Mouse (Mus musculus) embryonic facial prominence, embryonic 13.5 days (tissue): Measurements from ENCODE around the gene Cwf19l1. TPM values are rescaled to one million over a fixed set of nuclear protein-coding genes. Genes with fewer than 3 reads are reported as not detected.
"Not testable (repeated sequence)": the region's sequence is repeated elsewhere in the genome, so short reads cannot be mapped to it uniquely, and the experiment has no call there.

Source experiments
- ATAC-seq: fragments of 200-750 bp; cut with Nextera tagmentation; 2 replicates; pipeline ENCODE4 v1.8.0; 2017; ENCODE audit warnings: low read depth; ENCODE audit not compliant: insufficient number of reproducible peaks, insufficient read depth, low FRiP score, low TSS enrichment
- H3K27ac ChIP-seq: fragments of 300-500 bp; sonication (generic); 2 replicates; pipeline ENCODE4 v1.5.1; 2015; ENCODE audit warnings: moderate library complexity, mild to moderate bottlenecking, inconsistent platforms
- H3K27me3 ChIP-seq: fragments of 300-500 bp; sonication (generic); 2 replicates; pipeline ENCODE4 v1.6.1; 2015; ENCODE audit warnings: mild to moderate bottlenecking, inconsistent platforms
- H3K36me3 ChIP-seq: fragments of 300-500 bp; sonication (generic); 2 replicates; pipeline ENCODE4 v1.6.1; 2015; ENCODE audit warnings: mild to moderate bottlenecking, inconsistent platforms
- H3K4me1 ChIP-seq: fragments of 300-500 bp; sonication (generic); 2 replicates; pipeline ENCODE4 v1.6.1; 2015; ENCODE audit warnings: inconsistent platforms
- H3K4me2 ChIP-seq: fragments of 300-500 bp; sonication (generic); 2 replicates; pipeline ENCODE4 v1.6.1; 2015; ENCODE audit warnings: moderate library complexity, mild to moderate bottlenecking, inconsistent platforms
- H3K4me3 ChIP-seq: fragments of 300-500 bp; sonication (generic); 2 replicates; pipeline ENCODE4 v1.5.1; 2015; ENCODE audit warnings: mild to moderate bottlenecking, inconsistent platforms
- H3K9ac ChIP-seq: fragments of 300-500 bp; sonication (generic); 2 replicates; pipeline ENCODE4 v1.6.1; 2015; ENCODE audit warnings: mild to moderate bottlenecking, inconsistent platforms
- H3K9me3 ChIP-seq: fragments of 300-500 bp; sonication (generic); 2 replicates; pipeline ENCODE4 v1.6.1; 2016; ENCODE audit warnings: inconsistent platforms
- WGBS: fragments of 180-500 bp; shearing (Covaris S2); methylation state at CpG from one replicate; pipeline ENCODE4 v1.1.7; 2015; ENCODE audit warnings: mixed read lengths; 5-methylcytosine and 5-hydroxymethylcytosine counted together
- polyA plus RNA-seq: library from polyadenylated mRNA; unstranded; fragments of >200 nt; fragmentation: Nextera tagmentation; extraction: Ambion mirVana; gene quantifications from 2 replicates; pipeline ENCODE4 v1.2.1, GENCODE M21; 2015

Gene Cwf19l1
- polyA plus RNA-seq, 1 experiment from 2014 or later = 34.1 TPM

GRCm38 (mm10) chr19:44146568-44146879, 10.8 kb upstream of the Cwf19l1 start:
- peak overlapping the region; percentile 83; the same call in 1 of the 2 replicates for H3K9ac ChIP-seq
- ATAC-seq = no peak
- peaks cover 11% of the 10 kb centered on the region for H3K4me1 ChIP-seq
- peaks cover 28% of the 10 kb centered on the region for H3K36me3 ChIP-seq
- 65% methylated on average over 9 of the region's 9 CpGs for WGBS
- no peak overlapping the region for H3K27ac ChIP-seq
- peak overlapping the region; percentile 82 for H3K4me2 ChIP-seq
- peak overlapping the region; percentile 76 for H3K4me3 ChIP-seq
- H3K9me3 ChIP-seq = no peaks in the 10 kb centered on the region
- H3K27me3 ChIP-seq = peaks cover 9% of the 10 kb centered on the region; the same call in 1 of the 2 replicates

- Histone ChIP-seq H3K4me2 (peak within 1 kb of the TSS; percentile 82), H3K27me3 (peaks cover 9% of the 10 kb centered on the region; the same call in 1 of the 2 replicates), H3K9ac (peak within 1 kb of the TSS; percentile 83), H3K36me3 (peaks cover 34% of the 10 kb centered on the region), H3K4me3 (peak within 1 kb of the TSS; percentile 76), H3K9me3 (no peaks in the 10 kb centered on the region), H3K4me1 (peaks cover 11% of the 10 kb centered on the region), H3K27ac (peak within 1 kb of the TSS; percentile 44; the same call in 1 of the 2 replicates)
- peak; percentile 74; the same call in 1 of the 2 replicates for ATAC-seq
- 2% methylated on average over 46 of the region's 46 CpGs for WGBS
Measured at GRCm38 (mm10) chr19:44145702-44146567, 10.3 kb upstream of the Cwf19l1 start, which contains the start of gene Bloc1s2. Bloc1s2 (minus strand) TSS chr19:44146446.

GRCm38 (mm10) chr19:44144366-44144765, 8.7 kb upstream of the Cwf19l1 start:
- H3K36me3 ChIP-seq = peaks cover 47% of the 10 kb centered on the region

GRCm38 (mm10) chr19:44135960-44136485, 347 bp upstream of the Cwf19l1 start:
- peak overlapping the region; percentile 79 for H3K4me3 ChIP-seq
- H3K27ac ChIP-seq = no peak overlapping the region
- H3K9ac ChIP-seq = peak overlapping the region; percentile 22; the same call in 1 of the 2 replicates
- H3K36me3 ChIP-seq = peaks cover 43% of the 10 kb centered on the region
- peak overlapping the region; percentile 63 for H3K4me2 ChIP-seq
- 29% methylated on average over 7 of the region's 7 CpGs for WGBS
- H3K9me3 ChIP-seq = no peaks in the 10 kb centered on the region
- ATAC-seq = no peak
- peaks cover 7% of the 10 kb centered on the region for H3K4me1 ChIP-seq
- H3K27me3 ChIP-seq = no peaks in the 10 kb centered on the region

More at GRCm38 (mm10) chr19:44144366-44144765, 8.7 kb upstream of the Cwf19l1 start:
- WGBS = 93% methylated on average over 9 of the region's 9 CpGs
- Histone ChIP-seq H3K4me3 (no peak overlapping the region), H3K9me3 (no peaks in the 10 kb centered on the region), H3K27ac (no peak overlapping the region), H3K9ac (no peak overlapping the region), H3K4me2 (no peak overlapping the region), H3K4me1 (peaks cover 11% of the 10 kb centered on the region), H3K27me3 (0 out of 2 replicates have a peak, but pooled peaks cover under 1% of the 10 kb centered on the region)
- no peak for ATAC-seq

- 88% methylated on average over 5 of the region's 5 CpGs for WGBS
- no peaks in the 10 kb centered on the region for H3K27me3 ChIP-seq
Measured at GRCm38 (mm10) chr19:44132917-44133316, 2.8 kb downstream of the Cwf19l1 start.

GRCm38 (mm10) chr19:44128560-44128959, 7.1 kb downstream of the Cwf19l1 start:
- WGBS = 85% methylated on average over 2 of the region's 2 CpGs
- no peaks in the 10 kb centered on the region for H3K27me3 ChIP-seq

More at GRCm38 (mm10) chr19:44132917-44133316, 2.8 kb downstream of the Cwf19l1 start:
- Histone ChIP-seq H3K9me3 (no peaks in the 10 kb centered on the region), H3K27ac (no peak overlapping the region), H3K36me3 (peaks cover 46% of the 10 kb centered on the region), H3K4me3 (no peak overlapping the region), H3K4me1 (peaks cover 7% of the 10 kb centered on the region), H3K9ac (no peak overlapping the region), H3K4me2 (no peak overlapping the region)
- ATAC-seq = no peak

GRCm38 (mm10) chr19:44127729-44128497, 7.8 kb downstream of the Cwf19l1 start:
- Histone ChIP-seq H3K36me3 (peaks cover 87% of the 10 kb centered on the region), H3K9ac (no peak overlapping the region), H3K27me3 (no peaks in the 10 kb centered on the region), H3K4me3 (no peak overlapping the region), H3K4me1 (no peaks in the 10 kb centered on the region), H3K4me2 (no peak overlapping the region), H3K9me3 (no peaks in the 10 kb centered on the region), H3K27ac (no peak overlapping the region)
- no peak for ATAC-seq
- WGBS = 93% methylated on average over 10 of the region's 10 CpGs

More at GRCm38 (mm10) chr19:44128560-44128959, 7.1 kb downstream of the Cwf19l1 start:
- Histone ChIP-seq H3K9ac (no peak overlapping the region), H3K4me2 (no peak overlapping the region), H3K27ac (no peak overlapping the region), H3K4me3 (no peak overlapping the region), H3K9me3 (no peaks in the 10 kb centered on the region), H3K4me1 (no peaks in the 10 kb centered on the region), H3K36me3 (peaks cover 80% of the 10 kb centered on the region)
- ATAC-seq = no peak

GRCm38 (mm10) chr19:44121137-44121536, 14.5 kb downstream of the Cwf19l1 start:
- WGBS = 96% methylated on average over 7 of the region's 7 CpGs
- Histone ChIP-seq H3K27me3 (no peaks in the 10 kb centered on the region), H3K9me3 (no peaks in the 10 kb centered on the region), H3K36me3 (peaks cover 86% of the 10 kb centered on the region), H3K27ac (no peak overlapping the region), H3K4me3 (no peak overlapping the region), H3K4me1 (no peaks in the 10 kb centered on the region), H3K9ac (no peak overlapping the region), H3K4me2 (no peak overlapping the region)
- no peak for ATAC-seq

- H3K27ac ChIP-seq, H3K4me1 ChIP-seq, H3K4me2 ChIP-seq, H3K4me3 ChIP-seq, ATAC-seq, H3K9ac ChIP-seq, H3K27me3 ChIP-seq, H3K9me3 ChIP-seq: not testable (repeated sequence)
- peaks cover 88% of the 10 kb centered on the region for H3K36me3 ChIP-seq
- WGBS = 90% methylated on average over 9 of the region's 9 CpGs
Measured at GRCm38 (mm10) chr19:44120686-44121085, 15.0 kb downstream of the Cwf19l1 start.

GRCm38 (mm10) chr19:44117793-44118192, 17.9 kb downstream of the Cwf19l1 start:
- H3K9me3 ChIP-seq = no peaks in the 10 kb centered on the region
- no peak overlapping the region for H3K4me3 ChIP-seq
- no peak overlapping the region for H3K4me2 ChIP-seq
- no peaks in the 10 kb centered on the region for H3K27me3 ChIP-seq
- no peak overlapping the region for H3K9ac ChIP-seq
- H3K36me3 ChIP-seq = peaks cover 85% of the 10 kb centered on the region
- no peak for ATAC-seq
- H3K4me1 ChIP-seq = no peaks in the 10 kb centered on the region
- H3K27ac ChIP-seq = no peak overlapping the region

GRCm38 (mm10) chr19:44111706-44112105, 24.0 kb downstream of the Cwf19l1 start:
- Histone ChIP-seq H3K9ac (no peak overlapping the region), H3K9me3 (no peaks in the 10 kb centered on the region), H3K27ac (no peak overlapping the region), H3K4me1 (peaks cover 8% of the 10 kb centered on the region), H3K27me3 (no peaks in the 10 kb centered on the region), H3K4me3 (no peak overlapping the region), H3K4me2 (no peak overlapping the region), H3K36me3 (peaks cover 68% of the 10 kb centered on the region)
- 65% methylated on average over 7 of the region's 7 CpGs for WGBS
- no peak for ATAC-seq
